Mouse (Mus musculus) forebrain, embryonic 10.5 days (tissue): Measurements from ENCODE around the gene Rdh14. TPM values are rescaled to one million over a fixed set of nuclear protein-coding genes. Genes with fewer than 3 reads are reported as not detected.

ENCODE experiments used
- DNase-seq: peaks from one replicate; pipeline ENCODE4 v3.0.0-alpha.2; 2017; ENCODE audit warnings: low spot score; ENCODE audit errors: extremely low spot score
- H3K27ac ChIP-seq: fragments of 300-500 bp; sonication (generic); 2 replicates; pipeline ENCODE4 v1.5.1; 2016; ENCODE audit warnings: mild to moderate bottlenecking
- H3K27me3 ChIP-seq: fragments of 300-500 bp; sonication (generic); 2 replicates; pipeline ENCODE4 v1.6.1; 2016; ENCODE audit warnings: mild to moderate bottlenecking; ENCODE audit not compliant: poor library complexity, severe bottlenecking
- H3K36me3 ChIP-seq: fragments of 300-500 bp; sonication (generic); replicated peaks from 2 replicates; pipeline ENCODE4 v1.6.1; 2016; ENCODE audit warnings: mild to moderate bottlenecking, moderate library complexity
- H3K4me1 ChIP-seq: fragments of 300-500 bp; sonication (generic); 2 replicates; pipeline ENCODE4 v1.6.1; 2016
- H3K4me3 ChIP-seq: fragments of 300-500 bp; sonication (generic); 2 replicates; pipeline ENCODE4 v1.5.1; 2016; ENCODE audit warnings: mild to moderate bottlenecking, moderate library complexity
- H3K9me3 ChIP-seq: fragments of 300-500 bp; sonication (generic); 2 replicates; pipeline ENCODE4 v1.6.1; 2016; ENCODE audit warnings: mild to moderate bottlenecking, moderate library complexity
- WGBS: fragments of 180-500 bp; shearing (Covaris S2); methylation state at CpG from one replicate; pipeline ENCODE4 v1.1.7; 2016; 5-methylcytosine and 5-hydroxymethylcytosine counted together
- polyA plus RNA-seq: library from polyadenylated mRNA; unstranded; fragments of >200 nt; fragmentation: Nextera tagmentation; extraction: Ambion mirVana; gene quantifications from 2 replicates; pipeline ENCODE4 v1.2.1, GENCODE M21; 2016

The Rdh14 gene
- polyA plus RNA-seq = 17.7 TPM in 2 replicates

GRCm38 (mm10) chr12:10390671-10391441 lies at the start of gene Rdh14:
TSS of gene Rdh14 (plus strand) at chr12:10390772.
- H3K36me3 ChIP-seq = peaks cover 7% of the 10 kb centered on the region
- H3K4me3 ChIP-seq = peak within 1 kb of the TSS; percentile 74
- H3K27ac ChIP-seq = peak within 1 kb of the TSS; percentile 98
- 0% methylated on average over 53 of the region's 53 CpGs for WGBS
- DNase-seq = peak; percentile 91
- peaks cover 13% of the 10 kb centered on the region for H3K4me1 ChIP-seq
- H3K27me3 ChIP-seq = no peaks in the 10 kb centered on the region
- H3K9me3 ChIP-seq = no peaks in the 10 kb centered on the region

GRCm38 (mm10) chr12:10350706-10351105 lies 39.9 kb upstream of the Rdh14 start:
- Histone ChIP-seq H3K27me3 (no peaks in the 10 kb centered on the region), H3K9me3 (no peaks in the 10 kb centered on the region), H3K27ac (no peak overlapping the region), H3K36me3 (no peaks in the 10 kb centered on the region), H3K4me1 (peaks cover 3% of the 10 kb centered on the region; the same call in 1 of the 2 replicates), H3K4me3 (no peak overlapping the region)
- WGBS = 67% methylated on average over 3 of the region's 3 CpGs
- no peak for DNase-seq

- 51% methylated on average over 6 of the region's 6 CpGs for WGBS
- Histone ChIP-seq H3K27ac (no peak overlapping the region), H3K9me3 (no peaks in the 10 kb centered on the region), H3K4me3 (no peak overlapping the region), H3K36me3 (no peaks in the 10 kb centered on the region), H3K4me1 (no peaks in the 10 kb centered on the region), H3K27me3 (no peaks in the 10 kb centered on the region)
- DNase-seq = no peak
Observed at GRCm38 (mm10) chr12:10357756-10358155, 32.8 kb upstream of the Rdh14 start.

- Histone ChIP-seq H3K27me3 (no peaks in the 10 kb centered on the region), H3K4me3 (no peak within 1 kb of the TSS), H3K4me1 (no peaks in the 10 kb centered on the region), H3K27ac (no peak within 1 kb of the TSS), H3K9me3 (no peaks in the 10 kb centered on the region), H3K36me3 (no peaks in the 10 kb centered on the region)
- no peak for DNase-seq
- 83% methylated on average over 3 of the region's 3 CpGs for WGBS
Observed at GRCm38 (mm10) chr12:10369673-10370072, 20.9 kb upstream of the Rdh14 start, which contains the start of gene Nt5c1b. TSS of gene Nt5c1b (plus strand) at chr12:10369973.

GRCm38 (mm10) chr12:10400788-10401187 lies 10.2 kb downstream of the Rdh14 start:
- Histone ChIP-seq H3K4me3 (no peak overlapping the region), H3K4me1 (no peaks in the 10 kb centered on the region), H3K27ac (no peak overlapping the region), H3K36me3 (no peaks in the 10 kb centered on the region), H3K9me3 (no peaks in the 10 kb centered on the region), H3K27me3 (no peaks in the 10 kb centered on the region)
- WGBS = 91% methylated on average over 1 of the region's 1 CpGs
- DNase-seq = no peak

GRCm38 (mm10) chr12:10402421-10403115 lies 12.0 kb downstream of the Rdh14 start:
- H3K27me3 ChIP-seq = no peaks in the 10 kb centered on the region
- H3K27ac ChIP-seq = no peak overlapping the region
- H3K4me3 ChIP-seq = no peak overlapping the region
- no peaks in the 10 kb centered on the region for H3K9me3 ChIP-seq
- DNase-seq = no peak
- H3K36me3 ChIP-seq = no peaks in the 10 kb centered on the region
- 90% methylated on average over 9 of the region's 9 CpGs for WGBS
- H3K4me1 ChIP-seq = no peaks in the 10 kb centered on the region

- DNase-seq = no peak
- H3K27me3 ChIP-seq = no peaks in the 10 kb centered on the region
- whole genome bisulfite sequencing = 92% methylated on average over 3 of the region's 3 CpGs
- H3K36me3 ChIP-seq = no peaks in the 10 kb centered on the region
- H3K4me3 ChIP-seq = no peak overlapping the region
- H3K9me3 ChIP-seq = no peaks in the 10 kb centered on the region
- no peak overlapping the region for H3K27ac ChIP-seq
- H3K4me1 ChIP-seq = no peaks in the 10 kb centered on the region
Observed at GRCm38 (mm10) chr12:10410511-10411179, 20.1 kb downstream of the Rdh14 start.

GRCm38 (mm10) chr12:10411453-10411852 lies 20.9 kb downstream of the Rdh14 start:
- no peak for DNase-seq
- Histone ChIP-seq H3K27me3 (no peaks in the 10 kb centered on the region), H3K27ac (no peak overlapping the region), H3K36me3 (no peaks in the 10 kb centered on the region), H3K9me3 (no peaks in the 10 kb centered on the region), H3K4me1 (no peaks in the 10 kb centered on the region), H3K4me3 (no peak overlapping the region)
- 91% methylated on average over 1 of the region's 1 CpGs for WGBS

- H3K4me1 ChIP-seq = peaks cover 3% of the 10 kb centered on the region; the same call in 1 of the 2 replicates
- DNase-seq = no peak
- H3K36me3 ChIP-seq = no peaks in the 10 kb centered on the region
- no peak overlapping the region for H3K27ac ChIP-seq
- H3K4me3 ChIP-seq = no peak overlapping the region
- H3K9me3 ChIP-seq = no peaks in the 10 kb centered on the region
- WGBS = 83% methylated on average over 3 of the region's 3 CpGs
- H3K27me3 ChIP-seq = no peaks in the 10 kb centered on the region
Observed at GRCm38 (mm10) chr12:10422347-10422746, 31.8 kb downstream of the Rdh14 start.

GRCm38 (mm10) chr12:10425982-10426863 lies 35.7 kb downstream of the Rdh14 start:
- 75% methylated on average over 9 of the region's 9 CpGs for WGBS
- H3K36me3 ChIP-seq = no peaks in the 10 kb centered on the region
- peaks cover 3% of the 10 kb centered on the region; the same call in 1 of the 2 replicates for H3K4me1 ChIP-seq
- no peak overlapping the region for H3K27ac ChIP-seq
- no peak for DNase-seq
- H3K27me3 ChIP-seq = no peaks in the 10 kb centered on the region
- no peaks in the 10 kb centered on the region for H3K9me3 ChIP-seq
- no peak overlapping the region for H3K4me3 ChIP-seq

GRCm38 (mm10) chr12:10430999-10431398 lies 40.4 kb downstream of the Rdh14 start:
- no peaks in the 10 kb centered on the region for H3K9me3 ChIP-seq
- WGBS = 96% methylated on average over 1 of the region's 1 CpGs

More at GRCm38 (mm10) chr12:10430999-10431398, 40.4 kb downstream of the Rdh14 start:
- Histone ChIP-seq H3K4me1 (peaks cover 2% of the 10 kb centered on the region; the same call in 1 of the 2 replicates), H3K27me3 (no peaks in the 10 kb centered on the region), H3K4me3 (no peak overlapping the region), H3K27ac (no peak overlapping the region), H3K36me3 (no peaks in the 10 kb centered on the region)
- DNase-seq = no peak
